In genomic region chr7:141467230-141468030, GRCm38 (mm10) we compare ENCODE assay signal across 8 mouse cellular contexts. TPM values are rescaled to one million over a fixed set of nuclear protein-coding genes. Genes with fewer than 3 reads are reported as not detected.
DNase-seq lines count a peak whose midpoint lies in the region; ATAC-seq lines count a peak whose summit lies in the region.

Gene Cd151 (plus strand): TSS chr7:141467392.

- H3K9me3 ChIP-seq in hindbrain, embryonic 12.5 days (replicated peaks), result no peaks in the 10 kb centered on the region

- peaks cover 29% of the 10 kb centered on the region for H3K36me3 ChIP-seq in hindbrain, embryonic 12.5 days

- peak within 1 kb of the TSS; percentile 65 for H3K4me2 ChIP-seq in hindbrain, embryonic 12.5 days (replicated peaks)

- H3K9ac ChIP-seq in hindbrain, embryonic 12.5 days, result peak within 1 kb of the TSS; percentile 77

- DNase-seq in Muller cell, postnatal 12 days (ENCODE audit: inconsistent ontology term), result peak; percentile 97
- peak; percentile 74 to 82 for DNase-seq in cerebellum, adult 18-20 months
- DNase-seq in forelimb bud, embryonic 11.5 days (ENCODE audit: low read depth, low spot score), result peak; percentile 72
- DNase-seq in layer of hippocampus, postnatal 25 days (ENCODE audit: extremely low spot score in 1 of 2, low spot score in 1 of 2), result peak; percentile 49 to 54
- peak; percentile 94 for DNase-seq in lung, postnatal 36 days
- DNase-seq in right cerebral cortex, postnatal 10 days (ENCODE audit: low spot score in 2 of 2), result peak; percentile 78 to 81
- peak; percentile 92 to 93 for DNase-seq in urinary bladder, postnatal 36 days (ENCODE audit: low spot score in 2 of 2)

- ATAC-seq in hindbrain, embryonic 12.5 days (ENCODE audit: low FRiP score), result peak; percentile 59

- H3K27ac ChIP-seq in hindbrain, embryonic 12.5 days, result peak within 1 kb of the TSS; percentile 92

- H3K4me1 ChIP-seq in hindbrain, embryonic 12.5 days, result peaks cover 45% of the 10 kb centered on the region

- H3K4me3 ChIP-seq in hindbrain, embryonic 12.5 days, result peak within 1 kb of the TSS; percentile 61

- H3K27me3 ChIP-seq in hindbrain, embryonic 12.5 days, result peaks cover 45% of the 10 kb centered on the region

- under 1% methylated on average over 52 of the region's 52 CpGs for WGBS in hindbrain, embryonic 12.5 days

RNA-seq across cellular contexts. Expression of gene Cd151, which starts in this region (rescaled TPM):
- 14.4 and 17.3 TPM in 2 replicates for polyA plus RNA-seq in hindbrain, embryonic 12.5 days (2016; fragmentation: Nextera tagmentation; extraction: Ambion mirVana)
- total RNA-seq in layer of hippocampus, postnatal 25 days (2021), result 10 to 100 TPM; 25.7 TPM

Comparison
In these comparisons a context has a peak if more than half of its experiments do, and no peak if none do; other contexts are left out.
1. Peak in every context shown above with its lines: DNase-seq, ATAC-seq, H3K4me3 ChIP-seq and H3K27ac ChIP-seq.